Mouse (Mus musculus) thymus, adult 2 months (tissue): ENCODE data around the gene Wfdc10. TPM values are rescaled to one million over a fixed set of nuclear protein-coding genes. Genes with fewer than 3 reads are reported as not detected.

Experiments
- DNase-seq: peaks from one replicate; pipeline ENCODE4 v3.0.0; 2021
- H3K27ac ChIP-seq: fragments of 200-500 bp; 2 replicates; pipeline ENCODE4 v1.5.1; 2012; ENCODE audit warnings: low read length, control low read depth; ENCODE audit not compliant: control insufficient read depth, insufficient read depth
- H3K27me3 ChIP-seq: fragments of 200-500 bp; 2 replicates; pipeline ENCODE4 v1.6.1; 2012; ENCODE audit warnings: mild to moderate bottlenecking, low read length, moderate library complexity, mixed read lengths; ENCODE audit not compliant: control insufficient read depth, insufficient read depth
- H3K36me3 ChIP-seq: fragments of 200-500 bp; 2 replicates; pipeline ENCODE4 v1.6.1; 2012; ENCODE audit warnings: mild to moderate bottlenecking, low read length, moderate library complexity; ENCODE audit not compliant: control insufficient read depth, insufficient read depth
- H3K4me1 ChIP-seq: fragments of 200-500 bp; replicated peaks from 2 replicates; pipeline ENCODE4 v1.6.1; 2012; ENCODE audit warnings: low read length; ENCODE audit not compliant: control insufficient read depth, insufficient read depth
- H3K4me3 ChIP-seq: fragments of 200-500 bp; 2 replicates; pipeline ENCODE4 v1.5.1; 2012; ENCODE audit warnings: mild to moderate bottlenecking, low read length, control low read depth, moderate library complexity; ENCODE audit not compliant: control insufficient read depth, insufficient read depth
- CTCF ChIP-seq: fragments of 200-500 bp; IDR thresholded peaks from 2 replicates; pipeline ENCODE4 v1.5.1; 2012; ENCODE audit warnings: mild to moderate bottlenecking, control low read depth, low read length, moderate library complexity, borderline replicate concordance; ENCODE audit not compliant: control insufficient read depth, poor library complexity, insufficient read depth; ENCODE audit errors: extremely low read depth
- POLR2A ChIP-seq: fragments of 200-500 bp; IDR thresholded peaks from 2 replicates; pipeline ENCODE4 v1.6.1; 2012; ENCODE audit warnings: mild to moderate bottlenecking, low read length, control low read depth, moderate library complexity; ENCODE audit not compliant: control insufficient read depth, poor library complexity, insufficient read depth; ENCODE audit errors: extremely low read depth
- WGBS: fragments of 180-500 bp; shearing (Covaris S2); methylation state at CpG from one replicate; pipeline ENCODE4 v1.1.7; 2018; 5-methylcytosine and 5-hydroxymethylcytosine counted together
- polyA plus RNA-seq: library from polyadenylated mRNA; depleted of rRNA; stranded (reverse); fragments of >200 nt; gene quantifications from 2 replicates; pipeline ENCODE4 v1.2.3, GENCODE M21; 2012; rRNA removed

The Wfdc10 gene
- polyA plus RNA-seq, 1 experiment = not detected

DNA sequence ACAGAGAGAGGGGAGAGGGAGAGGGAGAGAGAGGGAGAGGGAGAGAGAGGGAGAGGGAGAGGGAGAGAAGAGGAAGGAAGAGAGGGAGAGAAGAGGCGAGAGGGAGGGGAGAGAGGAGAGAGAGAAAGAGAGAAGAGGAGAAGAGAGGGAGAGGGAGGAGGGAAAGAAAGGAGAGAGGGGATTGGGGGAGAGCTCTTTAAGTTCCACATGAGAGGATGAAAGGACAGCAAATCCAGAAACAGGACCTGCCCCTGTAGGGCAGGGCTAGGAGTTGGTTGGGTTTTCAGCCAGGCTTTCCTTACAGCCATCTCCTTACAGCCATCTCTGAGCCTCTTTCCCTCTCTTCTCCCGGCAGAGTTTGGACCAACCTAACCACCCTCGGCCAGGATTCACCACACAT lies 29.0 kb downstream of the Wfdc10 start, which contains the start of gene Wfdc13:
TSS of gene Wfdc13 (plus strand) at position 301 of the 400 bp plus-strand sequence.
- Histone ChIP-seq H3K36me3 (no peaks in the 10 kb centered on the region), H3K4me1 (peaks cover 8% of the 10 kb centered on the region), H3K4me3 (no peak within 1 kb of the TSS), H3K27ac (no peak within 1 kb of the TSS), H3K27me3 (no peaks in the 10 kb centered on the region)
- TF ChIP-seq CTCF = no peak
- TF ChIP-seq POLR2A = no peak
- 68% methylated on average over 3 of the region's 3 CpGs for WGBS
- DNase-seq = no peak

DNA sequence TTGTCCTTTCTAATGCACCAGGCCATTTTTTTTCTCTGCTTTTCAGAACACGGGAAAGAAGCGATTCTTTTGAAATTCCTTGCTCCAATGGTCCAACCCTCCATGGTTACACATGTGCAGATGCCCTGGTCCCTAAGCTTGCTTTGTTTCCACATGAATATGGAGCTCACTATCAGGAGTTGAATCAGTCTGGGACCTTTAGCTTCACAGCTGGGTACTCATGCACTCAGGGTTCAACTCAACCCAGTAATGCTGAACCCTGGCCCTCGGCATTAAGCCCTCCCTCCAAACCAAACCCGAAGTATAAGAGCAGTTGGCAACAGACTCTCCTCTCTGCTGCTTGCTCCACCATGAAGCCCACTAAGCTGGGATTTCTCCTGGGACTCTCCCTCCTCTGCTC lies 42.4 kb downstream of the Wfdc10 start, which contains the start of gene Spint4:
TSS of gene Spint4 (plus strand) at position 301 of the 400 bp plus-strand sequence.
- Histone ChIP-seq H3K36me3 (no peaks in the 10 kb centered on the region), H3K4me1 (peaks cover 5% of the 10 kb centered on the region; the same call in 1 of the 2 replicates), H3K4me3 (no peak within 1 kb of the TSS), H3K27me3 (no peaks in the 10 kb centered on the region), H3K27ac (no peak within 1 kb of the TSS)
- no peak for DNase-seq
- WGBS = 88% methylated on average over 4 of the region's 4 CpGs
- TF ChIP-seq CTCF = no peak
- no peak for TF ChIP-seq POLR2A

DNA sequence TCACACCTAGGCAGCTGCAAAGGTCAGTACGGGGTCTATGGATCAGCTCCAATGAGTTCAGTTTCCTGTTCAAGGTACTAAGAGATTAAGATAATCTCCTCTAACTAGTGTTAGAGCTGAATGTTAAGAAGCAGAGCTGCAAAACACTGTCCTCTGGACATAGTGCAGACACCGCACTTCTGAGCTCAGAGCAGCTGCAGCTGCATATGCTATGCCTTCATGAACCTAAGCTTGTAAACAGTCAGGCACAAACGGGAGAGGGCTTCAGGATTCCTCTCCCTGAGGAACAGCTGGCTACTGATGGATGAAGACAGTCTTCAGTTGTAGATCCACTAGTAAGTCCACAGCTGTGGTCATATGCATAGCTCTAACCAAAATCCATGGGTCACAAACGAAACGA lies 45.1 kb downstream of the Wfdc10 start:
- H3K27me3 ChIP-seq = no peaks in the 10 kb centered on the region
- WGBS = 84% methylated on average over 5 of the region's 5 CpGs
- H3K27ac ChIP-seq = no peak overlapping the region
- no peaks in the 10 kb centered on the region for H3K36me3 ChIP-seq
- no peak overlapping the region for H3K4me3 ChIP-seq
- H3K4me1 ChIP-seq = no peaks in the 10 kb centered on the region
- DNase-seq = no peak
- TF ChIP-seq CTCF = no peak
- TF ChIP-seq POLR2A = no peak

GRCm38 (mm10) chr2:164701761-164702160 lies 45.9 kb downstream of the Wfdc10 start:
- DNase-seq = no peak
- Histone ChIP-seq H3K4me1 (no peaks in the 10 kb centered on the region), H3K27me3 (no peaks in the 10 kb centered on the region), H3K36me3 (no peaks in the 10 kb centered on the region), H3K27ac (no peak overlapping the region), H3K4me3 (no peak overlapping the region)
- TF ChIP-seq POLR2A = no peak
- WGBS = 84% methylated on average over 5 of the region's 5 CpGs

DNA sequence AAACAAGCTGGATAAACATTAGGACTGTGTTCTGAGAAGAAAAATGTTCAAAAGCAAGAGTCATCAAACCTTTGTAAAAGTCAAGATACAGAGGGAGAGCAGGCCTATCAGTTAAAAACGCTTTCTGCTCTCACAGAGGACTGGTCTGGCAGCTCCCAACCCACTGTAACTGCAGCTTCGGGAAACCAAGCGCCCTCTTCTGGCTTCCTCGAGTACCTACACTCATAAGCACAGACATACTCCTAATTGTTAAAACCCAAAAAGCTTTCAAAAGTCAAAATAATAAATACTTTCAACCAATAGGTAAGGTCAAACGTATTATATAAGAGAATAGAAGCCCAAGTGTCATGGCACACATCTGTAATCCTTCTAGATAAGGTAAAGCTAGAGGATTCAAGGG lies 48.4 kb downstream of the Wfdc10 start:
- TF ChIP-seq CTCF (no peak), POLR2A (no peak)
- H3K4me3 ChIP-seq = no peak overlapping the region
- H3K4me1 ChIP-seq = no peaks in the 10 kb centered on the region
- no peaks in the 10 kb centered on the region for H3K36me3 ChIP-seq
- no peaks in the 10 kb centered on the region for H3K27me3 ChIP-seq
- no peak for DNase-seq
- H3K27ac ChIP-seq = no peak overlapping the region
- 89% methylated on average over 5 of the region's 5 CpGs for WGBS

DNA sequence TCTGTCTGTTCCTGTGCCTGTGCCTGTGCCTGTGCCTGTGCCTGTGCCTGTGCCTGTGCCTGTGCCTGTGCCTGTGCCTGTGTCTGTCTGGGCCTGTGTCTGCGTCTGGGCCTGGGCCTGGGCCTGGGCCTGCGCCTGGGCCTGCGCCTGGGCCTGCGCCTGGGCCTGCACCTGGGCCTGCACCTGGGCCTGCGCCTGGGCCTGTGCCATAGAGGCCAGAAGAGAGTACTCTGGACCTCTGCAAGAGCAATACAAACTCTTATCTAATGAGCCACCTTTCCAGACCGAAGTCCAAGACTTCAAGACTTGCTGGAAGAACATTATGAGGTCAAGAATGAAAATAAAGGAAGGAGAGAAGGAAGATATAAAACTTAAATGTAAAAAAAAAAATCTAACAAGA lies 49.5 kb downstream of the Wfdc10 start:
- H3K4me1 ChIP-seq = no peaks in the 10 kb centered on the region
- TF ChIP-seq POLR2A (no peak), CTCF (no peak)
- WGBS = 97% methylated on average over 6 of the region's 6 CpGs
- no peaks in the 10 kb centered on the region for H3K36me3 ChIP-seq
- DNase-seq = no peak
- no peak overlapping the region for H3K4me3 ChIP-seq
- no peak overlapping the region for H3K27ac ChIP-seq
- H3K27me3 ChIP-seq = no peaks in the 10 kb centered on the region

DNA sequence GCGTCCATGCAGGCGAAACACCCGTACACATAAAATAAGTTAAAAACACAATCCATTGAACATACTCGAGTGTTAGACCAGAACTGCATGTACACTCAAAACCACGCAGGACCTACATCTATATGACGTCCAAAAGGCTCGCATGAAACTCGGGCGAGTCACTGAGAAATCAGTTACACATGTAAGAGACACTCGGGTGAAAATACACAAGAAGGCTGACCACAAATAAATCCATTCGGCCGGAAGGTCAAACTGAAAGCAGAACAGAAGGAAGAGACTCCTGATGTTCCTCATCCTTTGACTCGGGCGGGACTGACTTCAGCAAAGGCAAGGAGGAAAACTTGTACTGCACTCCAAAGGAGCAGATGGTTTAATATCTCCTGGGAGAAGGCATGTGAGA lies 50.1 kb downstream of the Wfdc10 start:
- Histone ChIP-seq H3K4me3 (no peak overlapping the region), H3K27me3 (no peaks in the 10 kb centered on the region), H3K27ac (no peak overlapping the region), H3K4me1 (no peaks in the 10 kb centered on the region), H3K36me3 (no peaks in the 10 kb centered on the region)
- DNase-seq = no peak
- TF ChIP-seq POLR2A = no peak
- TF ChIP-seq CTCF = no peak
- WGBS = 93% methylated on average over 14 of the region's 14 CpGs

Other genes starting within 250 kb of the Wfdc10 start
- gene Sdc4, start 212.2 kb upstream of the Wfdc10 start, polyA plus RNA-seq = 18.6 TPM in 2 replicates
- gene Sys1, start 199.1 kb upstream of the Wfdc10 start, polyA plus RNA-seq = 183 and 220 TPM in 2 replicates
- 27.8 and 35.3 TPM in 2 replicates for gene Gm20458, start 195.1 kb upstream of the Wfdc10 start, polyA plus RNA-seq
- not detected in 2 replicates for gene Trp53tg5, start 182.3 kb upstream of the Wfdc10 start, polyA plus RNA-seq
- 19.6 and 24.8 TPM in 2 replicates for gene Dbndd2, start 169.9 kb upstream of the Wfdc10 start, polyA plus RNA-seq
- gene Pigt, start 158.5 kb upstream of the Wfdc10 start, polyA plus RNA-seq = 146 and 202 TPM in 2 replicates
- gene Wfdc2, start 93.6 kb upstream of the Wfdc10 start, polyA plus RNA-seq = 20.5 and 28.7 TPM in 2 replicates
- not detected in 2 replicates for gene Spint3, start 82.6 kb upstream of the Wfdc10 start, polyA plus RNA-seq
- not detected in 2 replicates for gene Wfdc6a, start 70.6 kb upstream of the Wfdc10 start, polyA plus RNA-seq
- gene Eppin, start 62.5 kb upstream of the Wfdc10 start, polyA plus RNA-seq = not detected in 2 replicates
- gene Wfdc6b, start 42.5 kb upstream of the Wfdc10 start, polyA plus RNA-seq = not detected in 2 replicates
- gene Wfdc8, start 42.4 kb upstream of the Wfdc10 start, polyA plus RNA-seq = 0.18 TPM in 1 of 2 replicates, not detected in the other
- not detected in 2 replicates for gene Wfdc16, start 17.2 kb upstream of the Wfdc10 start, polyA plus RNA-seq
- not detected in 2 replicates for gene Wfdc9, start 537 bp downstream of the Wfdc10 start, polyA plus RNA-seq
- gene Wfdc11, start 18.0 kb downstream of the Wfdc10 start, polyA plus RNA-seq = not detected in 2 replicates
- gene Wfdc13, start 29.1 kb downstream of the Wfdc10 start, polyA plus RNA-seq = not detected in 2 replicates
- not detected in 2 replicates for gene Spint4, start 42.5 kb downstream of the Wfdc10 start, polyA plus RNA-seq
- gene Spint5, start 59.3 kb downstream of the Wfdc10 start, polyA plus RNA-seq = not detected in 2 replicates
- 0.23 and 0.41 TPM in 2 replicates for gene Wfdc3, start 89.9 kb downstream of the Wfdc10 start, polyA plus RNA-seq
- gene Dnttip1, start 89.9 kb downstream of the Wfdc10 start, polyA plus RNA-seq = 60.6 and 134 TPM in 2 replicates
- 327 and 434 TPM in 2 replicates for gene Ube2c, start 113.9 kb downstream of the Wfdc10 start, polyA plus RNA-seq
- 0.38 TPM in 1 of 2 replicates, not detected in the other for gene Tnnc2, start 123.9 kb downstream of the Wfdc10 start, polyA plus RNA-seq
- gene Snx21, start 129.8 kb downstream of the Wfdc10 start, polyA plus RNA-seq = 9.0 and 11.9 TPM in 2 replicates
- 84.6 and 87.9 TPM in 2 replicates for gene Acot8, start 148.8 kb downstream of the Wfdc10 start, polyA plus RNA-seq
- gene Zswim3, start 149.1 kb downstream of the Wfdc10 start, polyA plus RNA-seq = 5.9 and 6.2 TPM in 2 replicates
- gene Zswim1, start 166.6 kb downstream of the Wfdc10 start, polyA plus RNA-seq = 9.5 and 11.5 TPM in 2 replicates
- gene Spata25, start 172.5 kb downstream of the Wfdc10 start, polyA plus RNA-seq = 2.9 and 4.5 TPM in 2 replicates
- gene Ctsa, start 176.8 kb downstream of the Wfdc10 start, polyA plus RNA-seq = 467 and 538 TPM in 2 replicates
- gene Neurl2, start 177.4 kb downstream of the Wfdc10 start, polyA plus RNA-seq = 24.0 and 31.7 TPM in 2 replicates
- 227 and 263 TPM in 2 replicates for gene Pltp, start 201.7 kb downstream of the Wfdc10 start, polyA plus RNA-seq
- gene Pcif1, start 223.3 kb downstream of the Wfdc10 start, polyA plus RNA-seq = 79.7 and 87.9 TPM in 2 replicates